21 mouse cellular contexts compared by ENCODE assay signal in genomic region chr4:106244384-106244819, GRCm38 (mm10).
DNase-seq lines count a peak whose midpoint lies in the region; ATAC-seq and TF ChIP-seq lines count a peak whose summit lies in the region.
"Had no signal": no experiment of that assay in that cellular context is flagged by ENCODE, and none has a peak within 500 bp of the region (broad histone marks: within the 10 kb centered on the region; RNA-seq: fewer than 3 reads in every experiment).

No protein-coding gene starts in this region.

- H3K27ac ChIP-seq in hindbrain, postnatal 0 days = peak overlapping the region; percentile 8; the same call in 1 of the 2 replicates
- no peak overlapping the region for H3K27ac ChIP-seq in hindbrain, embryonic 10.5 days
- H3K27ac ChIP-seq in midbrain, embryonic 14.5 days (replicated peaks; ENCODE audit: low read depth, low read length) = no peak overlapping the region
- no peak overlapping the region for H3K27ac ChIP-seq in midbrain, embryonic 11.5 days (ENCODE audit: low read depth, low read length)
- H3K27ac ChIP-seq: forebrain, embryonic 10.5 days; heart, embryonic 13.5 days; hindbrain, embryonic 15.5 days; neural tube, embryonic 12.5 days had no signal

- no peaks in the 10 kb centered on the region for H3K9me3 ChIP-seq in hindbrain, postnatal 0 days (ENCODE audit: low read length)
- H3K9me3 ChIP-seq in hindbrain, embryonic 10.5 days = no peaks in the 10 kb centered on the region
- no peaks in the 10 kb centered on the region for H3K9me3 ChIP-seq in midbrain, embryonic 14.5 days (ENCODE audit: control insufficient read depth, low read length)
- H3K9me3 ChIP-seq in midbrain, embryonic 11.5 days (ENCODE audit: control insufficient read depth, low read length) = no peaks in the 10 kb centered on the region
- H3K9me3 ChIP-seq: forebrain, embryonic 10.5 days; heart, embryonic 13.5 days; hindbrain, embryonic 15.5 days; neural tube, embryonic 12.5 days had no signal

- no peak overlapping the region for H3K4me2 ChIP-seq in hindbrain, postnatal 0 days (ENCODE audit: low read depth, low read length)
- H3K4me2 ChIP-seq in midbrain, embryonic 14.5 days (ENCODE audit: low read length) = no peak overlapping the region
- H3K4me2 ChIP-seq in midbrain, embryonic 11.5 days = no peak overlapping the region
- H3K4me2 ChIP-seq: heart, embryonic 13.5 days; hindbrain, embryonic 15.5 days; neural tube, embryonic 12.5 days had no signal

- H3K4me3 ChIP-seq in hindbrain, postnatal 0 days (ENCODE audit: low read length) = no peak overlapping the region
- H3K4me3 ChIP-seq in hindbrain, embryonic 10.5 days = no peak overlapping the region
- H3K4me3 ChIP-seq in midbrain, embryonic 14.5 days (replicated peaks; ENCODE audit: low read depth, low read length) = no peak overlapping the region
- no peak overlapping the region for H3K4me3 ChIP-seq in midbrain, embryonic 11.5 days (ENCODE audit: low read depth, low read length)
- H3K4me3 ChIP-seq: forebrain, embryonic 10.5 days; heart, embryonic 13.5 days; hindbrain, embryonic 15.5 days; neural tube, embryonic 12.5 days had no signal

- no peaks in the 10 kb centered on the region for H3K4me1 ChIP-seq in hindbrain, postnatal 0 days (ENCODE audit: insufficient read depth, low read length)
- H3K4me1 ChIP-seq in hindbrain, embryonic 10.5 days (replicated peaks) = no peaks in the 10 kb centered on the region
- H3K4me1 ChIP-seq in midbrain, embryonic 14.5 days (ENCODE audit: control insufficient read depth, insufficient read depth, low read length) = no peaks in the 10 kb centered on the region
- no peaks in the 10 kb centered on the region for H3K4me1 ChIP-seq in midbrain, embryonic 11.5 days (ENCODE audit: control insufficient read depth, insufficient read depth, low read length)
- H3K4me1 ChIP-seq: forebrain, embryonic 10.5 days; hindbrain, embryonic 15.5 days; neural tube, embryonic 12.5 days had no signal

- no peaks in the 10 kb centered on the region for H3K27me3 ChIP-seq in hindbrain, postnatal 0 days (ENCODE audit: insufficient read depth, low read length)
- no peaks in the 10 kb centered on the region for H3K27me3 ChIP-seq in hindbrain, embryonic 10.5 days (ENCODE audit: insufficient read depth, poor library complexity, severe bottlenecking)
- no peaks in the 10 kb centered on the region for H3K27me3 ChIP-seq in midbrain, embryonic 14.5 days (ENCODE audit: control insufficient read depth, insufficient read depth, low read length)
- H3K27me3 ChIP-seq in midbrain, embryonic 11.5 days (ENCODE audit: control insufficient read depth, insufficient read depth, low read length) = no peaks in the 10 kb centered on the region
- H3K27me3 ChIP-seq: CH12.LX; heart, embryonic 13.5 days; hindbrain, embryonic 15.5 days; neural tube, embryonic 12.5 days had no signal

- 0 out of 2 replicates have a peak, but pooled peaks have one; percentile 24 for ATAC-seq in hindbrain, postnatal 0 days
- ATAC-seq in midbrain, embryonic 14.5 days (ENCODE audit: low FRiP score, low TSS enrichment) = no peak
- ATAC-seq in midbrain, embryonic 11.5 days (ENCODE audit: low FRiP score) = no peak
- ATAC-seq: intestine, embryonic 16.5 days had no signal

- H3K9ac ChIP-seq in hindbrain, postnatal 0 days (replicated peaks; ENCODE audit: low read length) = no peak overlapping the region
- H3K9ac ChIP-seq in midbrain, embryonic 14.5 days (replicated peaks; ENCODE audit: low read length) = no peak overlapping the region
- no peak overlapping the region for H3K9ac ChIP-seq in midbrain, embryonic 11.5 days (ENCODE audit: low read length)
- H3K9ac ChIP-seq: forebrain, postnatal 0 days; heart, embryonic 13.5 days; hindbrain, embryonic 15.5 days; neural tube, embryonic 12.5 days had no signal

- DNase-seq in hindbrain, postnatal 0 days (ENCODE audit: low spot score) = no peak
- no peak for DNase-seq in hindbrain, embryonic 10.5 days (ENCODE audit: low spot score)
- peak; percentile 77 for DNase-seq in Muller cell, postnatal 12 days (ENCODE audit: inconsistent ontology term)
- peak; percentile 91 to 94 for DNase-seq in kidney, adult 8-10 months
- DNase-seq in kidney, postnatal 25 days = peak; percentile 82 to 93
- DNase-seq in right cerebral cortex, postnatal 25 days = no peak
- no peak for DNase-seq in midbrain, embryonic 14.5 days
- no peak for DNase-seq in midbrain, embryonic 11.5 days (ENCODE audit: low spot score, missing footprints)
- DNase-seq: cerebellum, adult 2 months; forebrain, postnatal 0 days; layer of hippocampus, adult 9-11 months; lung, adult 18-20 months; lung, postnatal 14 days; spleen, adult 18-20 months; thymus, postnatal 4 days had no signal

- H3K36me3 ChIP-seq in hindbrain, postnatal 0 days (ENCODE audit: insufficient read depth, low read length) = no peaks in the 10 kb centered on the region
- H3K36me3 ChIP-seq in hindbrain, embryonic 10.5 days = no peaks in the 10 kb centered on the region
- no peaks in the 10 kb centered on the region for H3K36me3 ChIP-seq in midbrain, embryonic 14.5 days (ENCODE audit: control insufficient read depth, insufficient read depth, low read length)
- H3K36me3 ChIP-seq in midbrain, embryonic 11.5 days (ENCODE audit: control insufficient read depth, insufficient read depth, low read length) = no peaks in the 10 kb centered on the region
- H3K36me3 ChIP-seq: forebrain, embryonic 10.5 days; heart, embryonic 13.5 days; hindbrain, embryonic 15.5 days; neural tube, embryonic 12.5 days had no signal

- WGBS in hindbrain, postnatal 0 days = 81% methylated on average over 14 of the region's 14 CpGs
- WGBS in hindbrain, embryonic 10.5 days = 93% methylated on average over 14 of the region's 14 CpGs
- WGBS in midbrain, embryonic 14.5 days = 90% methylated on average over 14 of the region's 14 CpGs
- WGBS in midbrain, embryonic 11.5 days = 91% methylated on average over 14 of the region's 14 CpGs

- TF ChIP-seq CTCF in hindbrain, postnatal 0 days (IDR thresholded peaks at IDR 0.05; ENCODE audit: low read depth) = no peak

Comparison
In these comparisons a context has a peak if more than half of its experiments do, and no peak if none do; other contexts are left out.
1. DNase-seq: peak in Muller cell, postnatal 12 days (single experiment), kidney, adult 8-10 months (2 of 2) and kidney, postnatal 25 days (2 of 2); none in hindbrain, postnatal 0 days (single experiment), hindbrain, embryonic 10.5 days (single experiment), right cerebral cortex, postnatal 25 days (single experiment), midbrain, embryonic 14.5 days (single experiment) and midbrain, embryonic 11.5 days (single experiment).